1 mouse cellular context compared by ENCODE assay signal in the genomic region with DNA sequence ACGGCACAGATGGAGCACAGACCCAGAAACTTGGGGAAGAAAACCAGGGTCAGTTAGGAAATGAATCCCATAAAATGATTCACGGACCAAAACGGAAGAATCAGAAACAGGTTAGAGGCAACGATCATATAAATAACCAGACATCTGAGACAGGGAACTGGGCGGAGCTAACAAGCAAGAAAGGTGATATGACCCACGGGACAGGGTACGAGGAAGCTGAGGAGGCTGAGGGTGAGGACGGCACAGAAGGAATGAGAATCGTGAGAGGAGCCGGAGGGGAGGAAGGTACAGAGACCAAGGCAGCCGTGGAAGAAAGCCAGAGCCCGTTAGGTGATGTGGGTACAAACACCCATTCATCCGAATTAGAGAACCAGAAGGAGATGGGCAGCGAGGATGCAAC.
TF ChIP-seq lines count a peak whose summit lies in the region.

No protein-coding gene starts in this region.

TF ChIP-seq in CH12.LX, 34 proteins besides CTCF, POLR2A, EP300 and RAD21:
- TF ChIP-seq PAX5 (IDR thresholded peaks at IDR 0.05; ENCODE audit: low read length) (no peak), ZC3H11A (IDR thresholded peaks at IDR 0.05; ENCODE audit: low read depth, low read length) (no peak), CHD2 (IDR thresholded peaks at IDR 0.05; ENCODE audit: low read length) (no peak), POLR2AphosphoS2 (IDR thresholded peaks at IDR 0.05; ENCODE audit: low read depth, low read length) (no peak), JUND (conservative IDR thresholded peaks at IDR 0.05; ENCODE audit: low read depth, low read length) (no peak), MXI1 (IDR thresholded peaks at IDR 0.05; ENCODE audit: low read depth, low read length) (no peak), MYC (IDR thresholded peaks at IDR 0.05; ENCODE audit: low read depth, low read length) (no peak), HCFC1 (IDR thresholded peaks at IDR 0.05; ENCODE audit: low read depth, low read length) (no peak), ETS1 (conservative IDR thresholded peaks at IDR 0.05; ENCODE audit: low read depth, low read length) (no peak), RCOR1 (conservative IDR thresholded peaks at IDR 0.05; ENCODE audit: low read depth, low read length) (no peak), USF2 (conservative IDR thresholded peaks at IDR 0.05; ENCODE audit: low read depth, low read length) (no peak), KAT2A (IDR thresholded peaks at IDR 0.05; ENCODE audit: insufficient replicate concordance, low read length) (no peak), ELF1 (IDR thresholded peaks at IDR 0.05; ENCODE audit: low read depth, low read length) (no peak), USF1 (IDR thresholded peaks at IDR 0.05; ENCODE audit: low read depth, low read length) (no peak), CHD1 (IDR thresholded peaks at IDR 0.05; ENCODE audit: low read depth, low read length) (no peak), SMC3 (IDR thresholded peaks at IDR 0.05; ENCODE audit: low read depth, low read length) (no peak), MEF2A (IDR thresholded peaks at IDR 0.05; ENCODE audit: borderline replicate concordance, low read depth, low read length) (no peak), ZMIZ1 (IDR thresholded peaks at IDR 0.05; ENCODE audit: low read depth, low read length) (no peak), NRF1 (IDR thresholded peaks at IDR 0.05; ENCODE audit: low read depth, low read length) (no peak), MAZ (IDR thresholded peaks at IDR 0.05; ENCODE audit: low read depth, low read length) (no peak)
